Mouse (Mus musculus): ENCODE results near the gene Gm10642.

The Gm10642 gene

DNA sequence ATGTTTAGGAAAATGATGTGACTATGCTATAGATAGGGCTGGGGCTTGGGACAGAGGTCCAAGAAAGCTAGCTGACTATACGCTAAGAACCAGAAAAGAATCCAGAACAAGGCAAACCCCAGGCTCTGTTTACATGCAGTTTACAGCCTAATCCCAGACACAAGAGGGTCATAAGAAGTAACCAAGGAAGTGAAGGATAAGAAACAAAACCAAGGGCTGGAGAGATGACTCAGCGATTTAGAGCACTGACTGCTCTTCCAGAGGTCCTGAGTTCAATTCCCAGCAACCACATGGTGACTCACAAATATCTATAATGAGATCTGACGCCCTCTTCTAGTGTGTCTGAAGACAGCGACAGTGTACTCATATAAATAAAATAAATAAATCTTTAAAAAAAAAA lies 19.1 kb downstream of the Gm10642 start:
- no peak for DNase-seq

DNA sequence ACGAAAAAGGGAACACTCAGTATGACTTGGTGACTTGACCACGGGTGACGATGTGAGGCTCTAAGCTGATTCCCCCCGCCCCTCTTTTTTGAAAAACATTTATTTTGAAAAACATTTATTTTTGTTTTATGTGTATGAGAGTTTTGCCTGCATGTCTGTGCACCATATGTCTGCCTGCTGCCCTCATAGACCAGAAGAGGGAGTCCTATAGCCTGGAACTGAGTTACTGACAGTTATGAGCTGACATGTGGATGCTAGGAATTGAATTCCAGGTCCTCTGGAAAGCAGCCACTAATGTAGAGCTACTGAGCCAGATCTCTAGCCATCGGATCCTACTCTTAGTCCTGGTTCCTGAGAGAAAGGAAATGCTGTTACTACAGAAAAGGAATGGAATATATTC lies 19.9 kb downstream of the Gm10642 start:
- no peak for DNase-seq

DNA sequence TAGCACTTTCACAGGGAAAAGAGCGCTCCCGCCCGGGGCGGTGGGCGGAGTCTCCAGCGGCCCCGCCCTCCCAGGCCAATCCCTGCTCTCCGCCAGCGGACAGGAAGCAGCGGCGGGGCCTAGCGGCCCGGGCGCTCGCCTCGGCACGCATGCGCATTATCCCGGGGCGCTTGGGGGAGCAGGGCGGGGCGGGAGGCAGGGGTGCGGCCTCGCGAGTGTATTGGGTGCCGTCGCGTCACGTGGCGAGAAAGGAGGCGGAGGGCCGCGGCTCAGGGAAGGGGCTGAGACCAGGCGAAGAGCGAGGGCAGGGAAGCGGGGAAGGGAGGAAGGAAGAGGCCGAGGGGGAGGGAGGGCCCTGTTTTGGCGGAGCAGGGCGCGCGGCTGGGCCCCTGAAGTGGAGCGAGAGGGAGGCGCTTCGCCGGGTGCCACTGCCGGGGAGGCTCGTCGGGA lies 22.7 kb downstream of the Gm10642 start, which contains the start of gene Adam10:
Gene Adam10, plus strand, starts transcription at position 316 of the 450 bp plus-strand sequence.
- peak; percentile 99 for DNase-seq

DNA sequence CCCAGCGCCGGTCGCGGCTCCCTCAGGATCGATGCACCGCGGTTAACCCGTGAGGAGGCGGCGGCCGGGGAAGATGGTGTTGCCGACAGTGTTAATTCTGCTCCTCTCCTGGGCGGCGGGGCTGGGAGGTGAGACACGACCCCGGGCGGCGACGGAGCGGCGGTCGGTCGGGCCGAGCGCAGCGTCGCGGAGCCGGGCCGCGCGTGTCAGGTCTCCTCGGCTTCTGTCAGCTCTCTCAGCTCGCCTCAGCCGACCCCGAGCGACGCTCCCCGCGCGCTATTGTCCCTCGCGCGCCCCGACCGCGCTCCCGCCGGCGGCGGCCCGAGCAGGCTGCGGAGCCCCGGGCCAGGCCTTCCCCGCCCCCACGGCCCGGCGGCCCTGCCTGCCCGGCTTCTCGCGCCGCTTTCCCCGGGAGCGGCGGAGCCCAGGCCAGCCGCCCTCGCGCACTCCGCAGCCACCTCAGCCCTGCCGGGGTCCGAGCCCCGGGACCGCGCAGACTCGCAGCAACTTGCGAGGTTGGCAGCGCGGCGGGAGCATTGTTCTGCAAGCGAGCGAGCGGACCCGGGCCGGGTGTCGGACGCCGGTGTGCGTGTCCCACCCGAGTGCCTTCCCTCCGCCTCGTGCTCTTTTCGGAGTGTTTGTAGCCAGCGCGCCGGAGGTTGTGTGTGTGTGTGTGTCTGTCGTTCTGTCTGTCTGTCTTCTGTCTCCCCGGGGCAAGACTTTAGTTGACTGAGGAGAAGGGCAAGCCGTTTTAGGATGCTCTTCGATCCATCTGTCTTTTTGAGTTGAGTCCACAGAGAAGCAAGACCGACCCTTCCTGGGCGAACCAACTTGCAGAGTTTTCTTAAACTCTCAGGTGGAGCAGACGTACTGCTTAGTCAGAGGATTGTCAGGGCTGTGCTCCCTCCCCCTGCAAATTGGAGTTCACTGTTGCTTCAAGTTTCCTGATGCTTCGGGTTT lies 23.4 kb downstream of the Gm10642 start:
- no peak for DNase-seq

DNA sequence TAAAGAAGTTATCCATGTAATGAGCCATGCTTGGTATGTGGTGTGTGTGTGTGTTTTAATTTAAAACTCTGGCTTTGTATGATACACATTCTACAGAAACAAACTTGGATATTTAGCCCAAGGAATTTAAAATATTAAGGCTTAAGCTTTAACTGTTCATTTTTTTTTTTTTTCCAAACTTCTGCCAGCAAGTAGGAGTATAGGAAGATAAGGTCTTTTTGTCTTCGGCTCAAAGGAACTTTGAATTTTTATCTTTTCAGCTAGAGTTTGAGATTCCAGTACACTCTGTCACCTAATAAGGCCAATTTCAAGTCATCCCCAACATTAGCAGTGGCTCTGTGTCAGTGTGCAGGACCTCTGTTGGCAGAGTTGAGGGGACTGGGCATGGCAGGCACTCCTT lies 26.2 kb downstream of the Gm10642 start:
- no peak for DNase-seq

DNA sequence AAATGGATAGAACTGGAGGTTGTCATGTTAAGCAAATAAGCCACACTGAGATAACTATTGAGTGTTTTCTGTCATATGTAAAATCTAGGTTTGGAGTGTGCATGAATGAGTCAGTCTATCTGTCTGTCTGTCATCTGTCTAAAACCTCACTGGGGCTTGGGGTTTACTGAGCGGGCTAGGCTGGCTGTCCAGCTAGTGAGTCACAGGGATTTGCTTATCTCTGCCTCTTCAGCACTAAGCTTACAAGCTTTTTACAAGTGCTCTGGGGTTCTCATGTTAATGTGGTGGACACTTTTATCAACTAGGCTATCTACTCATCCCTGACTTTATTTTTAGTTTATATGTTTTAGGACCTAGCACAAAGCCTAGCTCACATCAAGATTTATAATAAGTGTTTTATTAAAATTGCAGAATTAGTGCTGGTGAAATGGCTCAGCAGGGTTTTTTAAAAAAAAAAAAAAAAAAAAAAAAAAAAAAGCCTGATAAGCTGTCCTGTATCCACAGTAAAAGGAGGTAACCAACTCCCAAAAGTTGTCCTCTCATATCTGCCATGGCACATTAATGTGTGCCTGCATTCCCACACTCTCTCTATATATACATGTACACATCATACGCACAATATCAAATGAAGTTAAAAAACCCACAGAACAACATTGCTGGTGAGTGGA lies 32.4 kb downstream of the Gm10642 start:
- no peak for DNase-seq

DNA sequence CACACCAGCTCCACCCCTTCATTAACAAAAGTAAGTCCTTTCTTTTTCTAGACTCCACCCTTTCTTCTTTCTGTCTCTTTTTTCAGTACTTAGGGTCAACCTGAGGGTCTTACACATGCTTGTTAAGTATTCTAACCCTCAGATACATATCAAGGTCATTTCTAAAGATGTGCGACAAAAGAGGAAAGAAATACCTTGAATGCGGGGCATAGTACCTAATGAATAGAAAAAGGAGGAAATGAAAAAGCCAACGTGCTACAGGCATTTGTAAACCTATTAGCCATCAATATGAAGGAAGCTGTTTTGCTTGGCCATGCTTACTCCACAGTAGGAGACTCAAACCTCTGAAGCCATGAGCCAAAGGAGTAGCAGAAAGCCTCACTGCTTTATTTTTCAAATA lies 33.9 kb downstream of the Gm10642 start:
- DNase-seq = no peak

DNA sequence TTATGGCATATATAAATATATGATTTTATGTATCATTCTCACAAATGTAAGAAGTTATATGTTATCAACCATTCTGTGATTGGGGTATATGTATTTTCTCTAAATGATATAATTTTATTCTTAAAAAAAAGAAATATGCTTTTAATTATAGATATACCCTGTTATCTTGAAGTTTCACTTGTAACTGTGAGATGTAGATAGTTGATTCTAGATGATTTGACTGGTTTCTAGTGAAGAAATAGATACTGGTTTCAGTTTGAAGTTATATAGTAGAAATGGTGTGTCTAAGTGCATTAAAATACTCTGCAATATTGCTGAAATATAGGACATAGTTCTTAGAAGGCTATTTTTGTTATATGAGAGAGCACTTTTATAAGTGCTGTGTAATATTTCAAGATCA lies 34.5 kb downstream of the Gm10642 start:
- no peak for DNase-seq

DNA sequence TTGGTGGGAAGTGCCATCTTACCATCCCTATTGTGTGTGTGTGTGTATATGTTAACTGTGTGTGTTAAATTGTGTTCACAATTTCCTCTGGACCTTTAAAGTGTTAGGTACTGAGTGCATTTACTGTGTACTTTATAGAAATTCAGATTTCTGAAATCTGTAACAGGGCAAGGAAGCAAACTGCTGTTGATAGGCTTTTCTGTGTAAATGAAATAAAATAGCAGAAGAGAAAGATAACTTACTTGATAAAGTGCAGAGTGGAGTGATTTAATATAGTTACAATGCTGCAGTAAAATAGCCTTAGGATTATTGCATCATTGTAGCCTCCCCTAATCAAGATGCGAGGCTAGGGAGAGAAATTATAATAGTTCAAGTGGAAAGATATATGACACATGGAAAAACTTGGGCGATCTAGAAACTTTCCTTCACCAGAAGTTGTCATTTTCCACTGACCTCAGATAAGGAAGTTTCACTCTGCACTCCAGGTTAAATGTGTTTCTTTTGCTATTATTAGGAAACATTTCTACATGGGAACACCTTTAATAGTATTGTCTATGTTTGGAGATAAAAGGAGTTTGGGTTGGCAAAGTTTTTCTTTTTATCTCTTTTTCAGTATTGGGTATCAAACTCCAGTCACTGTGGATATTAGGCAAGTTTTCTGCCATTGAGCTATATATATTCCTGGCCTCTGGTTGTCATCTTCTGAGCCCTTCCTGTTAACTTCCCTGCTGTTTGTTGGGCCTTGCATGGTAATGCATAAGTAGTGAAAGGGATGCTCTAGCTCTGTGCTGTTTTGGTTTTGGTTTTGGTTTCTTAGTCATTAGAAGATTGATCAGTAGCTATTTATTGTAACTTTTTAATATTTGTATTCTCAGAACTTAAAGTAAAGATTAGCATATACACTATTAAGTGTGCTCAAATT lies 36.0 kb downstream of the Gm10642 start:
- no peak for DNase-seq

DNA sequence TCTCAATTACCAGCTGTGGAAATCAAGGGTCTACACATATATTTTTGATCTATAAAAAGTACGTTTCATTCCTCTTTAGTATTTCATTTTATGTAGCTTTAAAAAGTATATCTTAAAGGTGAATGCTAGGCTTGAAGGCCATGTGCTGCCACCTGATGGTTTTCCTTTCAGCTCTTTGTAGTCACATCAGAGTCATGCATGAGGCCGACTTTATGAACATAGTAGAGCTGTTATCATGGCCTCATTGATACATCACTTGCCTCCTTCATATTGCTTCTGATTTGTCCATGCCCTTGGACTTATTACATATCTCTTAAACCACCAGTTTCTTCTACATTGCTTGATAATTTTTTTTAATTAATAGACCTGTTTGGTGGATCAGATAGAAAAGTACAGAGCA lies 39.7 kb downstream of the Gm10642 start:
- no peak for DNase-seq

DNA sequence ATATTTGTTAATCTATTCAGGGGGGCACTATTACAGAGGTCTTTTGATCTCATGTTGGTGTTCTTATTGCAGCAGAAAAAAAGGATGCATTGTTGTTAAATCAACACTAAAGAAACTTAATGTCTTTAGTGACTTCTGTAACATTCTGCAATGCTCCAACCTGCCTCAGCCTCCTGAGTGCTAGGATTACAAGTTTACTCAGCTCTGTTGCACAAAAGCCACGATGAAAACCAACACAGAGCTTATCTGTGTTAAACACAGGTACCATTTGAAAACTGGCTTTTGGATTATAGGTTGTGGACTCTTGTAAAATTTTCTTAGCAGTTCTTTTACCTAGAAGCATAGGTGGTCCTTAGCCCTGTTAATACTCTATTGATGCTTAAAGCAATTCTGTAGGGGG lies 42.0 kb downstream of the Gm10642 start:
- DNase-seq = no peak

DNA sequence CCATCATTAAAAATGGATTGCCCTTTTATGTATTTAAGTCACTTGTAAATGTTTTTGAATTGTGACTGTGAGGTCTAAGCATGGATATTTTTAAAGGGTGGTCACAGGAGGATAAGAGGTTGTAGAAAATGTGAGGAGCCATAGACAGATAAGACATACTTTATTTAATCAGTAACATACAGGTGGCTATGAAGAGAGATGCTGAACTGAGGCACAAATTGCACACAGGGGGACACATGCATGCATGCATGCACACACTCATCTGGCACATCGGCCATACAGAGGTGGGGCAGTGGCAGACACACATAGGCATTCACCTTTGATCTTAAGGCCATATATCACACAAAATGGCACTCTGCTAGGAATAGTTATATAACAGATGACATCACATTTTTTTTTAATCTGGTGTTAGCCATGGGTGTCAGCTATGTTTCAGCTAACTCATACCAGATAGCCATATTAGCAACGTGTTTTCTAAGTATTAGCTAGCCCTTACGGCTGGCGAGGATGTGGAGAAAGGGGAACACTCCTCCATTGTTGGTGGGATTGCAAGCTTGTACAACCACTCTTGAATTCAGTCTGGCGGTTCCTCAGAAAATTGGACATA lies 47.6 kb downstream of the Gm10642 start:
- DNase-seq = no peak

DNA sequence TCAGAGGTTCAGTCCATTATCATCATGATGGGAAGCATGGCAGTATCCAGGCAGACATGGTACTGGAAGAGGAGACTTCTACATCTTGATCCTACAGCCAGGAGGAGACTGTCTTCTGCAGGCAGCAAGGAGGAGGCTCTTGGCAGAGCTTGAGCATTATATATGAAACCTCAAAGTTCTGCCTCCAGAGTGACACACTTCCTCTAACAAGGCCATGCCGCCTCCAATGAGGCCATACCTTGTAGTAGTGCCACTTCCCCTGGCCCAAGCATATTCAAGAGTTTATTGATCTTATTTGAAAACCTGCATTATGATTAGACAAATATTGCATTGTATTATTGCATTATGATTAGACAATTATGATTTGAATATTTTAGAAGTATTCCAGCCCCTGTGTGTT lies 50.4 kb downstream of the Gm10642 start:
- DNase-seq = no peak

All from retina, postnatal 1 day (tissue).